Mouse (Mus musculus): Measurements from ENCODE around the gene Ank3.
"Not testable (repeated sequence)": the region's sequence is repeated elsewhere in the genome, so short reads cannot be mapped to it uniquely, and the experiment has no call there.

The Ank3 gene

GRCm38 (mm10) chr10:69398763-69399590, at the start of gene Ank3:
Gene Ank3, plus strand, starts transcription at chr10:69398773.
- DNase-seq: peak; percentile 11 to 33

- no peak for DNase-seq
These were observed 47.3 kb upstream of the Ank3 start for GRCm38 (mm10) chr10:69351071-69351841.

- DNase-seq: no peak
These were observed 46.7 kb upstream of the Ank3 start for GRCm38 (mm10) chr10:69351842-69352211.

- peak; percentile 96 for DNase-seq
These were observed 46.1 kb upstream of the Ank3 start, which contains the start of gene Cdk1 for GRCm38 (mm10) chr10:69352212-69353085. Gene Cdk1, minus strand, starts transcription at chr10:69352938.

- DNase-seq: not testable (repeated sequence)
These were observed 45.5 kb upstream of the Ank3 start for GRCm38 (mm10) chr10:69353086-69353479.

GRCm38 (mm10) chr10:69359666-69360065, 38.9 kb upstream of the Ank3 start:
- DNase-seq: no peak

- DNase-seq: no peak
These were observed 32.4 kb upstream of the Ank3 start for GRCm38 (mm10) chr10:69366208-69366607.

- no peak for DNase-seq
These were observed 31.6 kb upstream of the Ank3 start for GRCm38 (mm10) chr10:69366877-69367387.

GRCm38 (mm10) chr10:69369321-69369720, 29.3 kb upstream of the Ank3 start:
- no peak for DNase-seq

GRCm38 (mm10) chr10:69371441-69371840, 27.1 kb upstream of the Ank3 start:
- peak; percentile 49 to 62 for DNase-seq

GRCm38 (mm10) chr10:69372061-69372460, 26.5 kb upstream of the Ank3 start:
- no peak for DNase-seq

- DNase-seq: no peak
These were observed 24.6 kb upstream of the Ank3 start for GRCm38 (mm10) chr10:69373796-69374550.

GRCm38 (mm10) chr10:69375154-69375553, 23.4 kb upstream of the Ank3 start:
- DNase-seq: no peak

- no peak for DNase-seq
These were observed 15.4 kb upstream of the Ank3 start for GRCm38 (mm10) chr10:69383186-69383585.

- DNase-seq: no peak
These were observed 13.9 kb upstream of the Ank3 start for GRCm38 (mm10) chr10:69384640-69385039.

- DNase-seq: no peak
These were observed 13.4 kb upstream of the Ank3 start for GRCm38 (mm10) chr10:69385136-69385535.

- no peak for DNase-seq
These were observed 11.8 kb upstream of the Ank3 start for GRCm38 (mm10) chr10:69386767-69387166.

- no peak for DNase-seq
These were observed 9.1 kb upstream of the Ank3 start for GRCm38 (mm10) chr10:69389511-69389910.

GRCm38 (mm10) chr10:69398197-69398762, 293 bp upstream of the Ank3 start:
- DNase-seq: peak in 1 of 2 experiments; percentile 10

- peak in 1 of 2 experiments; percentile 14 for DNase-seq
These were observed 1.3 kb downstream of the Ank3 start for GRCm38 (mm10) chr10:69399814-69400385.

GRCm38 (mm10) chr10:69405431-69405830, 6.9 kb downstream of the Ank3 start:
- DNase-seq: no peak
